7 mouse cellular contexts compared by ENCODE assay signal in genomic region chrX:99808375-99808774, GRCm38 (mm10). TPM values are rescaled to one million over a fixed set of nuclear protein-coding genes. Genes with fewer than 3 reads are reported as not detected.
DNase-seq lines count a peak whose midpoint lies in the region; ATAC-seq lines count a peak whose summit lies in the region.

No protein-coding gene starts in this region.

- DNase-seq in heart, postnatal 36 days: peak; percentile 12 to 14
- no peak for DNase-seq in heart, adult 9 months (ENCODE audit: low spot score in 2 of 2)
- peak; percentile 47 for DNase-seq in testis, postnatal 10 days (ENCODE audit: low spot score)
- no peak for DNase-seq in testis, postnatal 14 days (ENCODE audit: low spot score)
- peak; percentile 12 for DNase-seq in embryo, embryonic 10 days (ENCODE audit: low spot score)
- no peak for DNase-seq in T-cell, adult 2 months (ENCODE audit: low spot score)

- intact Hi-C loops in heart, postnatal 36 days (cut with DNase I): loop anchor here (2.0 kb wide), 1 partner anchor 672 kb away; no protein-coding TSS in a partner anchor

- peak; percentile 31; the same call in 1 of the 2 replicates for ATAC-seq in megakaryocyte progenitor cell, adult 5-6 weeks (replicated peaks; ENCODE audit: poor library complexity)

RNA-seq across cellular contexts. Expression of gene Tmem28, which starts 12.4 kb away (rescaled TPM):
- not detected for total RNA-seq in heart, postnatal 36 days (2021)
- not detected in 2 replicates for total RNA-seq in megakaryocyte progenitor cell, adult 5-6 weeks (2015)
- 0.08 TPM in 1 of 2 replicates, not detected in the other for total RNA-seq in megakaryocyte progenitor cell, adult 5-6 weeks (2017)

Comparison
In these comparisons a context has a peak if more than half of its experiments do, and no peak if none do; other contexts are left out.
1. DNase-seq: peak in heart, postnatal 36 days (2 of 2), testis, postnatal 10 days (single experiment) and embryo, embryonic 10 days (single experiment); none in heart, adult 9 months (0 of 2), testis, postnatal 14 days (single experiment) and T-cell, adult 2 months (single experiment).